ENCODE assay signal across 20 mouse cellular contexts in the genomic region with DNA sequence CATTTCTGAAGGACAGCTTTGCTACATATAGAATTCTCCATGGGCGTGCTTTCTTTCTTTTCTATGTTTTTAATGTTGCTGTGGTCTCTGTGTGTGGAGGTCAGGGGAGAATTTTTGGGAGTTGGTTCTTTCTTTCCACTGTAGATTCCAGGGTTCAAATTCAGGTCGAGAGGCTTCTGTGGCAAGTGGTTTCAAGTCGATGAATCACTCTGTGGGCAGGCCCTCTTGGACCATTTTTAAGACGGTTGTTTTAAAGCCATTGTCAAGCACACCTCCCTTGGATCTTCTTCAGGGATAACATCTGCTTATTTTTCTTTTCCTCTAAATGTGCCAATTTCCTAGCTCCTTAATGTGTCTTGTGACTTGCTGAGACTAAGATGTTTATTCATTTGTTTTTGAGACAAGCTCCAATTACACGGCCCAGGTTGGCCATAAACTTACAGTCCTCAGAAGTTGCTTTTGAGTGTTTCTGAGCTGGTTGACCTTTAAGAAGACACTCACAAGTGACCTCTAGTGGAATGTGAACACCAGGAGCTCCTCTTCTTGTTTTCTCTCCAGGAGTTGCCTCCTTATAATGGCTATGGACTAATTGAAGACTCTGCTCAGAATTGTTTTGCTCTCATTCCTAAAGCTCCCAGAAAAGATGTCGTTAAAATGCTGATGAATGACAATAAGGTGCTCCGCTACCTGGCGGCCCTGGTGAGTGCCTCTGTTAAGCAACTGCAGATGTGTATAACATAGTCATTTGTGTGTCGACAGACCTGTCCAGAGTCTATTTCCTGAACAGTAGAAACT. TPM values are rescaled to one million over a fixed set of nuclear protein-coding genes. Genes with fewer than 3 reads are reported as not detected.
DNase-seq lines count a peak whose midpoint lies in the region; ATAC-seq lines count a peak whose summit lies in the region.
"Had no signal": no experiment of that assay in that cellular context is flagged by ENCODE, and none has a peak within 500 bp of the region (broad histone marks: within the 10 kb centered on the region; RNA-seq: fewer than 3 reads in every experiment).

No protein-coding gene starts in this region.

- no peak overlapping the region for H3K27ac ChIP-seq in hindbrain, embryonic 14.5 days
- H3K27ac ChIP-seq in hindbrain, embryonic 12.5 days = no peak overlapping the region
- no peak overlapping the region for H3K27ac ChIP-seq in liver, embryonic 11.5 days (ENCODE audit: low read depth, low read length)
- H3K27ac ChIP-seq: embryonic facial prominence, embryonic 10.5 days; hindbrain, embryonic 13.5 days; macrophage had no signal

- no peaks in the 10 kb centered on the region for H3K4me1 ChIP-seq in hindbrain, embryonic 14.5 days (replicated peaks; ENCODE audit: control insufficient read depth, insufficient read depth, low read length)
- H3K4me1 ChIP-seq in hindbrain, embryonic 12.5 days = no peaks in the 10 kb centered on the region
- H3K4me1 ChIP-seq in liver, embryonic 11.5 days (replicated peaks; ENCODE audit: control insufficient read depth, insufficient read depth, low read length) = no peaks in the 10 kb centered on the region
- H3K4me1 ChIP-seq: embryonic facial prominence, embryonic 10.5 days; hindbrain, embryonic 13.5 days had no signal

- H3K36me3 ChIP-seq in hindbrain, embryonic 14.5 days (replicated peaks; ENCODE audit: control insufficient read depth, insufficient read depth) = no peaks in the 10 kb centered on the region
- H3K36me3 ChIP-seq in hindbrain, embryonic 12.5 days = no peaks in the 10 kb centered on the region
- H3K36me3 ChIP-seq in liver, embryonic 11.5 days (ENCODE audit: control insufficient read depth, insufficient read depth, low read length) = no peaks in the 10 kb centered on the region
- H3K36me3 ChIP-seq: embryonic facial prominence, embryonic 10.5 days; hindbrain, embryonic 13.5 days had no signal

- H3K27me3 ChIP-seq in hindbrain, embryonic 14.5 days (ENCODE audit: control insufficient read depth, insufficient read depth, low read length) = no peaks in the 10 kb centered on the region
- H3K27me3 ChIP-seq in hindbrain, embryonic 12.5 days = no peaks in the 10 kb centered on the region
- no peaks in the 10 kb centered on the region for H3K27me3 ChIP-seq in liver, embryonic 11.5 days (replicated peaks; ENCODE audit: control insufficient read depth, insufficient read depth, low read length)
- H3K27me3 ChIP-seq: hindbrain, embryonic 13.5 days had no signal

- no peak overlapping the region for H3K4me2 ChIP-seq in hindbrain, embryonic 14.5 days (replicated peaks)
- no peak overlapping the region for H3K4me2 ChIP-seq in hindbrain, embryonic 12.5 days (replicated peaks)
- no peak overlapping the region for H3K4me2 ChIP-seq in liver, embryonic 11.5 days
- H3K4me2 ChIP-seq: heart, embryonic 11.5 days; hindbrain, embryonic 13.5 days; lung, embryonic 14.5 days; midbrain, embryonic 11.5 days had no signal

- WGBS in hindbrain, embryonic 14.5 days = 81% methylated on average over 9 of the region's 9 CpGs
- 80% methylated on average over 9 of the region's 9 CpGs for WGBS in hindbrain, embryonic 12.5 days
- 69% methylated on average over 9 of the region's 9 CpGs for WGBS in liver, embryonic 11.5 days

- H3K4me3 ChIP-seq in hindbrain, embryonic 14.5 days (replicated peaks; ENCODE audit: low read length) = no peak overlapping the region
- H3K4me3 ChIP-seq in hindbrain, embryonic 12.5 days = no peak overlapping the region
- no peak overlapping the region for H3K4me3 ChIP-seq in liver, embryonic 11.5 days (ENCODE audit: low read depth, low read length)
- H3K4me3 ChIP-seq: embryonic facial prominence, embryonic 10.5 days; hindbrain, embryonic 13.5 days had no signal

- DNase-seq in hindbrain, embryonic 14.5 days (ENCODE audit: low spot score) = peak; percentile 18
- DNase-seq in lung, postnatal 36 days = peak; percentile 29
- no peak for DNase-seq in lung, postnatal 14 days
- DNase-seq in ZHBTc4 (ENCODE audit: low read depth, low spot score) = peak; percentile 87
- no peak for DNase-seq in thymus, postnatal 0 days (ENCODE audit: low spot score)
- DNase-seq in liver, embryonic 11.5 days (ENCODE audit: low spot score) = no peak
- DNase-seq: adrenal gland, adult 8-10 months; cerebellum, adult 9-10 months; gastrocnemius, postnatal 25 days; heart, postnatal 10 days; left cerebral cortex, postnatal 4 days; lung, embryonic 14.5 days; right cerebral cortex, adult 18-20 months; thymus, postnatal 25 days had no signal

- no peak for ATAC-seq in hindbrain, embryonic 14.5 days (ENCODE audit: low FRiP score)
- no peak for ATAC-seq in hindbrain, embryonic 12.5 days (ENCODE audit: low FRiP score)
- no peak for ATAC-seq in liver, embryonic 11.5 days (replicated peaks; ENCODE audit: low FRiP score)

- H3K9me3 ChIP-seq in hindbrain, embryonic 14.5 days (ENCODE audit: control insufficient read depth, low read length) = no peaks in the 10 kb centered on the region
- H3K9me3 ChIP-seq in hindbrain, embryonic 12.5 days (replicated peaks) = no peaks in the 10 kb centered on the region
- H3K9me3 ChIP-seq in liver, embryonic 11.5 days (ENCODE audit: control insufficient read depth, low read length) = no peaks in the 10 kb centered on the region
- H3K9me3 ChIP-seq: embryonic facial prominence, embryonic 10.5 days; hindbrain, embryonic 13.5 days had no signal

- H3K9ac ChIP-seq in hindbrain, embryonic 14.5 days = no peak overlapping the region
- H3K9ac ChIP-seq in hindbrain, embryonic 12.5 days = no peak overlapping the region
- H3K9ac ChIP-seq in liver, embryonic 11.5 days (ENCODE audit: low read depth, low read length) = no peak overlapping the region
- H3K9ac ChIP-seq: hindbrain, embryonic 13.5 days; lung, embryonic 14.5 days had no signal

RNA-seq across cellular contexts. Expression of gene Efhc1, which starts 23.1 kb away (rescaled TPM):
- polyA plus RNA-seq in hindbrain, embryonic 14.5 days (2014; fragmentation: Nextera tagmentation; extraction: Ambion mirVana) = 3.4 and 3.5 TPM in 2 replicates
- polyA plus RNA-seq in hindbrain, embryonic 12.5 days (2016; fragmentation: Nextera tagmentation; extraction: Ambion mirVana) = 4.4 and 4.5 TPM in 2 replicates
- polyA plus RNA-seq in thymus, postnatal 0 days (2015; fragmentation: Nextera tagmentation; extraction: Ambion mirVana) = 0.88 and 1.3 TPM in 2 replicates
- 0.58 and 1.2 TPM in 2 replicates for polyA plus RNA-seq in liver, embryonic 11.5 days (2014; fragmentation: Nextera tagmentation; extraction: Ambion mirVana)

Comparison
In these comparisons a context has a peak if more than half of its experiments do, and no peak if none do; other contexts are left out.
1. DNase-seq: peak in hindbrain, embryonic 14.5 days (single experiment), lung, postnatal 36 days (single experiment) and ZHBTc4 (single experiment); none in lung, postnatal 14 days (single experiment), thymus, postnatal 0 days (single experiment) and liver, embryonic 11.5 days (single experiment).